Mouse (Mus musculus) stomach, embryonic 15.5 days (tissue): ENCODE data around the gene Plekha3. TPM values are rescaled to one million over a fixed set of nuclear protein-coding genes. Genes with fewer than 3 reads are reported as not detected.

ENCODE experiments used
- ATAC-seq: fragments of 200-750 bp; cut with Nextera tagmentation; 2 replicates; pipeline ENCODE4 v1.8.0; 2017; ENCODE audit warnings: low read depth, moderate number of reproducible peaks, moderate TSS enrichment; ENCODE audit not compliant: insufficient read depth, low FRiP score
- H3K27ac ChIP-seq: fragments of 300-500 bp; sonication (generic); 2 replicates; pipeline ENCODE4 v1.5.1; 2015; ENCODE audit warnings: mild to moderate bottlenecking, inconsistent platforms
- H3K27me3 ChIP-seq: fragments of 300-500 bp; sonication (generic); replicated peaks from 2 replicates; pipeline ENCODE4 v1.6.1; 2015; ENCODE audit warnings: inconsistent platforms
- H3K36me3 ChIP-seq: fragments of 300-500 bp; sonication (generic); 2 replicates; pipeline ENCODE4 v1.6.1; 2015; ENCODE audit warnings: inconsistent platforms
- H3K4me1 ChIP-seq: fragments of 300-500 bp; sonication (generic); 2 replicates; pipeline ENCODE4 v1.6.1; 2015; ENCODE audit warnings: inconsistent platforms
- H3K4me2 ChIP-seq: fragments of 300-500 bp; sonication (generic); 2 replicates; pipeline ENCODE4 v1.6.1; 2015; ENCODE audit warnings: mild to moderate bottlenecking, inconsistent platforms
- H3K4me3 ChIP-seq: fragments of 300-500 bp; sonication (generic); replicated peaks from 2 replicates; pipeline ENCODE4 v1.5.1; 2015; ENCODE audit warnings: inconsistent platforms
- H3K9ac ChIP-seq: fragments of 300-500 bp; sonication (generic); 2 replicates; pipeline ENCODE4 v1.6.1; 2015; ENCODE audit warnings: inconsistent platforms
- H3K9me3 ChIP-seq: fragments of 300-500 bp; sonication (generic); 2 replicates; pipeline ENCODE4 v1.6.1; 2016; ENCODE audit warnings: inconsistent platforms
- WGBS: fragments of 180-500 bp; shearing (Covaris S2); methylation state at CpG from one replicate; pipeline ENCODE4 v1.1.7; 2015; 5-methylcytosine and 5-hydroxymethylcytosine counted together
- polyA plus RNA-seq: library from polyadenylated mRNA; unstranded; fragments of >200 nt; fragmentation: Nextera tagmentation; extraction: Ambion mirVana; gene quantifications from 2 replicates; pipeline ENCODE4 v1.2.1, GENCODE M21; 2015

Plekha3 gene
- polyA plus RNA-seq, 1 experiment from 2014 or later = 10.3 TPM

GRCm38 (mm10) chr2:76682301-76682700, 7.2 kb downstream of the Plekha3 start:
- H3K4me1 ChIP-seq = no peaks in the 10 kb centered on the region
- no peak overlapping the region for H3K9ac ChIP-seq
- ATAC-seq = no peak
- peaks cover 33% of the 10 kb centered on the region for H3K36me3 ChIP-seq
- H3K4me3 ChIP-seq = no peak overlapping the region
- no peak overlapping the region for H3K4me2 ChIP-seq
- H3K27me3 ChIP-seq = no peaks in the 10 kb centered on the region
- no peak overlapping the region for H3K27ac ChIP-seq
- WGBS = 86% methylated on average over 8 of the region's 8 CpGs
- H3K9me3 ChIP-seq = no peaks in the 10 kb centered on the region

GRCm38 (mm10) chr2:76686986-76687385, 11.9 kb downstream of the Plekha3 start:
- Histone ChIP-seq H3K9me3 (no peaks in the 10 kb centered on the region), H3K4me1 (no peaks in the 10 kb centered on the region), H3K36me3 (peaks cover 41% of the 10 kb centered on the region), H3K9ac (no peak overlapping the region), H3K4me2 (no peak overlapping the region), H3K27ac (no peak overlapping the region), H3K27me3 (no peaks in the 10 kb centered on the region), H3K4me3 (no peak overlapping the region)
- ATAC-seq = peak; percentile 18; the same call in 1 of the 2 replicates
- 80% methylated on average over 3 of the region's 3 CpGs for WGBS

- Histone ChIP-seq H3K27me3 (no peaks in the 10 kb centered on the region), H3K4me2 (no peak overlapping the region), H3K9me3 (no peaks in the 10 kb centered on the region), H3K4me3 (no peak overlapping the region), H3K9ac (no peak overlapping the region), H3K4me1 (no peaks in the 10 kb centered on the region), H3K36me3 (peaks cover 37% of the 10 kb centered on the region), H3K27ac (no peak overlapping the region)
- WGBS = 69% methylated on average over 3 of the region's 3 CpGs
- no peak for ATAC-seq
These were observed 12.5 kb downstream of the Plekha3 start for GRCm38 (mm10) chr2:76687608-76688007.

GRCm38 (mm10) chr2:76688162-76688561, 13.1 kb downstream of the Plekha3 start:
- no peak overlapping the region for H3K9ac ChIP-seq
- WGBS = 54% methylated on average over 7 of the region's 7 CpGs
- no peak overlapping the region for H3K4me3 ChIP-seq
- H3K4me2 ChIP-seq = no peak overlapping the region
- H3K9me3 ChIP-seq = no peaks in the 10 kb centered on the region
- no peak for ATAC-seq
- no peak overlapping the region for H3K27ac ChIP-seq
- no peaks in the 10 kb centered on the region for H3K27me3 ChIP-seq
- peaks cover 36% of the 10 kb centered on the region for H3K36me3 ChIP-seq
- H3K4me1 ChIP-seq = no peaks in the 10 kb centered on the region

- Histone ChIP-seq H3K9ac (no peak overlapping the region), H3K36me3 (peaks cover 41% of the 10 kb centered on the region), H3K4me1 (no peaks in the 10 kb centered on the region), H3K9me3 (no peaks in the 10 kb centered on the region), H3K4me2 (no peak overlapping the region), H3K4me3 (no peak overlapping the region), H3K27me3 (no peaks in the 10 kb centered on the region), H3K27ac (no peak overlapping the region)
- ATAC-seq = no peak
- 77% methylated on average over 12 of the region's 12 CpGs for WGBS
These were observed 15.5 kb downstream of the Plekha3 start for GRCm38 (mm10) chr2:76690436-76691204.

GRCm38 (mm10) chr2:76693765-76694164, 18.7 kb downstream of the Plekha3 start:
- Histone ChIP-seq H3K4me2 (no peak overlapping the region), H3K27me3 (no peaks in the 10 kb centered on the region), H3K4me1 (no peaks in the 10 kb centered on the region), H3K9ac (no peak overlapping the region), H3K27ac (no peak overlapping the region), H3K4me3 (no peak overlapping the region), H3K9me3 (no peaks in the 10 kb centered on the region), H3K36me3 (peaks cover 29% of the 10 kb centered on the region; the same call in 1 of the 2 replicates)
- no peak for ATAC-seq
- 85% methylated on average over 5 of the region's 5 CpGs for WGBS

GRCm38 (mm10) chr2:76695290-76695689, 20.2 kb downstream of the Plekha3 start:
- no peak overlapping the region for H3K4me2 ChIP-seq
- ATAC-seq = no peak
- no peak overlapping the region for H3K9ac ChIP-seq
- H3K9me3 ChIP-seq = no peaks in the 10 kb centered on the region
- 69% methylated on average over 6 of the region's 6 CpGs for WGBS
- no peaks in the 10 kb centered on the region for H3K27me3 ChIP-seq
- peaks cover 29% of the 10 kb centered on the region; the same call in 1 of the 2 replicates for H3K36me3 ChIP-seq
- H3K27ac ChIP-seq = no peak overlapping the region
- H3K4me3 ChIP-seq = no peak overlapping the region
- H3K4me1 ChIP-seq = no peaks in the 10 kb centered on the region

GRCm38 (mm10) chr2:76702188-76702587, 27.1 kb downstream of the Plekha3 start:
- H3K4me1 ChIP-seq = no peaks in the 10 kb centered on the region
- 88% methylated on average over 3 of the region's 3 CpGs for WGBS
- no peak overlapping the region for H3K9ac ChIP-seq
- H3K4me2 ChIP-seq = no peak overlapping the region
- ATAC-seq = no peak
- H3K9me3 ChIP-seq = no peaks in the 10 kb centered on the region
- H3K27ac ChIP-seq = no peak overlapping the region
- H3K4me3 ChIP-seq = no peak overlapping the region
- peaks cover 10% of the 10 kb centered on the region; the same call in 1 of the 2 replicates for H3K36me3 ChIP-seq
- H3K27me3 ChIP-seq = no peaks in the 10 kb centered on the region

GRCm38 (mm10) chr2:76702751-76703150, 27.7 kb downstream of the Plekha3 start:
- H3K27ac ChIP-seq = no peak overlapping the region
- H3K4me1 ChIP-seq = no peaks in the 10 kb centered on the region
- H3K36me3 ChIP-seq = peaks cover 4% of the 10 kb centered on the region; the same call in 1 of the 2 replicates
- WGBS = 77% methylated on average over 5 of the region's 5 CpGs
- H3K4me3 ChIP-seq = no peak overlapping the region
- H3K9me3 ChIP-seq = no peaks in the 10 kb centered on the region
- no peaks in the 10 kb centered on the region for H3K27me3 ChIP-seq
- H3K9ac ChIP-seq = no peak overlapping the region
- ATAC-seq = no peak
- no peak overlapping the region for H3K4me2 ChIP-seq

- Histone ChIP-seq H3K9ac (no peak overlapping the region), H3K27me3 (no peaks in the 10 kb centered on the region), H3K27ac (no peak overlapping the region), H3K4me3 (no peak overlapping the region), H3K4me1 (no peaks in the 10 kb centered on the region), H3K4me2 (no peak overlapping the region), H3K36me3 (peaks cover 12% of the 10 kb centered on the region; the same call in 1 of the 2 replicates), H3K9me3 (no peaks in the 10 kb centered on the region)
- no peak for ATAC-seq
- 90% methylated on average over 13 of the region's 13 CpGs for WGBS
These were observed 30.6 kb downstream of the Plekha3 start for GRCm38 (mm10) chr2:76705655-76706054.

GRCm38 (mm10) chr2:76708512-76708911, 33.4 kb downstream of the Plekha3 start:
- WGBS = 91% methylated on average over 3 of the region's 3 CpGs

GRCm38 (mm10) chr2:76714984-76715383, 39.9 kb downstream of the Plekha3 start:
- 64% methylated on average over 8 of the region's 8 CpGs for WGBS
- no peak overlapping the region for H3K4me2 ChIP-seq
- ATAC-seq = no peak
- H3K9ac ChIP-seq = no peak overlapping the region
- H3K27ac ChIP-seq = no peak overlapping the region
- H3K4me3 ChIP-seq = no peak overlapping the region
- peaks cover 3% of the 10 kb centered on the region; the same call in 1 of the 2 replicates for H3K36me3 ChIP-seq
- no peaks in the 10 kb centered on the region for H3K9me3 ChIP-seq
- no peaks in the 10 kb centered on the region for H3K27me3 ChIP-seq
- no peaks in the 10 kb centered on the region for H3K4me1 ChIP-seq

More at GRCm38 (mm10) chr2:76708512-76708911, 33.4 kb downstream of the Plekha3 start:
- Histone ChIP-seq H3K9ac (no peak overlapping the region), H3K27ac (no peak overlapping the region), H3K4me1 (no peaks in the 10 kb centered on the region), H3K36me3 (peaks cover 8% of the 10 kb centered on the region; the same call in 1 of the 2 replicates), H3K27me3 (no peaks in the 10 kb centered on the region), H3K9me3 (no peaks in the 10 kb centered on the region), H3K4me2 (no peak overlapping the region), H3K4me3 (no peak overlapping the region)
- ATAC-seq = no peak
